Mouse (Mus musculus): ENCODE results near the gene Rcn3. TPM values are rescaled to one million over a fixed set of nuclear protein-coding genes. Genes with fewer than 3 reads are reported as not detected.
"Not testable (repeated sequence)": the region's sequence is repeated elsewhere in the genome, so short reads cannot be mapped to it uniquely, and the experiment has no call there.

Gene Rcn3
- total RNA-seq, 1 experiment: 137 TPM

GRCm38 (mm10) chr7:45117566-45117965 is 25.5 kb upstream of the Rcn3 start:
- no peak for TF ChIP-seq ZNF384 (IDR thresholded peaks at IDR 0.05; ENCODE audit: low read depth, low read length)
- Histone ChIP-seq H3K36me3 (ENCODE audit: control insufficient read depth, insufficient read depth, low read length, poor library complexity, severe bottlenecking) (peaks cover 29% of the 10 kb centered on the region), H3K27ac (ENCODE audit: insufficient read depth, low read depth, low read length, poor library complexity, severe bottlenecking) (no peak overlapping the region), H3K4me1 (ENCODE audit: control insufficient read depth in 2 of 2, insufficient read depth in 2 of 2, low read length in 2 of 2, poor library complexity in 1 of 2) (peaks cover 0 to 22% of the 10 kb centered on the region in 2 experiments; a peak in 2 of 4 replicates), H3K9ac (ENCODE audit: insufficient read depth, low read depth, low read length, poor library complexity, severe bottlenecking) (no peak overlapping the region), H3K4me3 (ENCODE audit: insufficient read depth in 1 of 2, low read depth in 1 of 2, low read length in 2 of 2, poor library complexity in 1 of 2, severe bottlenecking in 1 of 2) (no peak overlapping the region), H3K9me3 (ENCODE audit: control insufficient read depth, insufficient read depth, low read depth, low read length) (no peaks in the 10 kb centered on the region)
- in situ Hi-C loops (cut with MboI; ENCODE audit: low sequenced_read_pairs in 2 of 2, unreplicated experiment in 2 of 2): no loop called here
- no peak for DNase-seq (ENCODE audit: low read depth, low spot score)

- TF ChIP-seq ZC3H11A (IDR thresholded peaks at IDR 0.05; ENCODE audit: borderline replicate concordance, low read depth, low read length) (no peak), ZNF384 (IDR thresholded peaks at IDR 0.05; ENCODE audit: low read depth, low read length) (no peak), CHD2 (IDR thresholded peaks at IDR 0.05; ENCODE audit: low read depth, low read length) (no peak), MAFK (IDR thresholded peaks at IDR 0.05; ENCODE audit: insufficient read depth, low read depth, low read length) (no peak), HCFC1 (IDR thresholded peaks at IDR 0.05; ENCODE audit: borderline replicate concordance, insufficient read depth, low read length) (no peak)
- Histone ChIP-seq H3K9ac (ENCODE audit: insufficient read depth, low read depth, low read length, poor library complexity, severe bottlenecking) (no peak overlapping the region), H3K4me1 (ENCODE audit: control insufficient read depth in 2 of 2, insufficient read depth in 2 of 2, low read length in 2 of 2, poor library complexity in 1 of 2) (peaks cover 1 to 22% of the 10 kb centered on the region in 2 experiments; a peak in 2 of 4 replicates), H3K36me3 (ENCODE audit: control insufficient read depth, insufficient read depth, low read length, poor library complexity, severe bottlenecking) (peaks cover 2% of the 10 kb centered on the region; the same call in 1 of the 2 replicates), H3K27ac (ENCODE audit: insufficient read depth, low read depth, low read length, poor library complexity, severe bottlenecking) (no peak overlapping the region), H3K4me3 (ENCODE audit: insufficient read depth in 1 of 2, low read depth in 1 of 2, low read length in 2 of 2, poor library complexity in 1 of 2, severe bottlenecking in 1 of 2) (no peak overlapping the region), H3K9me3 (ENCODE audit: control insufficient read depth, insufficient read depth, low read depth, low read length) (no peaks in the 10 kb centered on the region)
- in situ Hi-C loops (cut with MboI; ENCODE audit: low sequenced_read_pairs in 2 of 2, unreplicated experiment in 2 of 2): no loop called here
- no peak for DNase-seq (ENCODE audit: low read depth, low spot score)
Observed at GRCm38 (mm10) chr7:45113476-45113875, 21.5 kb upstream of the Rcn3 start.

GRCm38 (mm10) chr7:45112529-45112928 is 20.5 kb upstream of the Rcn3 start:
- TF ChIP-seq MAFK (IDR thresholded peaks at IDR 0.05; ENCODE audit: insufficient read depth, low read depth, low read length) (no peak), ZNF384 (IDR thresholded peaks at IDR 0.05; ENCODE audit: low read depth, low read length) (no peak), CHD2 (IDR thresholded peaks at IDR 0.05; ENCODE audit: low read depth, low read length) (no peak), HCFC1 (IDR thresholded peaks at IDR 0.05; ENCODE audit: borderline replicate concordance, insufficient read depth, low read length) (no peak), ZC3H11A (IDR thresholded peaks at IDR 0.05; ENCODE audit: borderline replicate concordance, low read depth, low read length) (no peak)
- in situ Hi-C loops (cut with MboI; ENCODE audit: low sequenced_read_pairs in 2 of 2, unreplicated experiment in 2 of 2): no loop called here
- H3K27ac ChIP-seq (ENCODE audit: insufficient read depth, low read depth, low read length, poor library complexity, severe bottlenecking): peak overlapping the region; percentile 64
- peaks cover under 1% of the 10 kb centered on the region; the same call in 1 of the 2 replicates for H3K36me3 ChIP-seq (ENCODE audit: control insufficient read depth, insufficient read depth, low read length, poor library complexity, severe bottlenecking)
- peaks cover 1 to 20% of the 10 kb centered on the region in 2 experiments; a peak in 2 of 4 replicates for H3K4me1 ChIP-seq (ENCODE audit: control insufficient read depth in 2 of 2, insufficient read depth in 2 of 2, low read length in 2 of 2, poor library complexity in 1 of 2)
- H3K9ac ChIP-seq (ENCODE audit: insufficient read depth, low read depth, low read length, poor library complexity, severe bottlenecking): no peak overlapping the region
- no peaks in the 10 kb centered on the region for H3K9me3 ChIP-seq (ENCODE audit: control insufficient read depth, insufficient read depth, low read depth, low read length)
- DNase-seq (ENCODE audit: low read depth, low spot score): no peak
- H3K4me3 ChIP-seq (ENCODE audit: insufficient read depth in 1 of 2, low read depth in 1 of 2, low read length in 2 of 2, poor library complexity in 1 of 2, severe bottlenecking in 1 of 2): no peak overlapping the region

- H3K36me3 ChIP-seq (ENCODE audit: control insufficient read depth, insufficient read depth, low read length, poor library complexity, severe bottlenecking): no peaks in the 10 kb centered on the region
- H3K9me3 ChIP-seq (ENCODE audit: control insufficient read depth, insufficient read depth, low read depth, low read length): no peaks in the 10 kb centered on the region
- TF ChIP-seq ZC3H11A (IDR thresholded peaks at IDR 0.05; ENCODE audit: borderline replicate concordance, low read depth, low read length) (no peak), ZNF384 (IDR thresholded peaks at IDR 0.05; ENCODE audit: low read depth, low read length) (no peak), MAFK (IDR thresholded peaks at IDR 0.05; ENCODE audit: insufficient read depth, low read depth, low read length) (no peak)
- H3K4me1 ChIP-seq (ENCODE audit: control insufficient read depth in 2 of 2, insufficient read depth in 2 of 2, low read length in 2 of 2, poor library complexity in 1 of 2): peaks cover 1 to 22% of the 10 kb centered on the region in 2 experiments; a peak in 2 of 4 replicates
- no peak overlapping the region for H3K9ac ChIP-seq (ENCODE audit: insufficient read depth, low read depth, low read length, poor library complexity, severe bottlenecking)
- peak overlapping the region; percentile 64; the same call in 1 of the 2 replicates for H3K27ac ChIP-seq (ENCODE audit: insufficient read depth, low read depth, low read length, poor library complexity, severe bottlenecking)
- DNase-seq (ENCODE audit: low read depth, low spot score): peak; percentile 61
- H3K4me3 ChIP-seq (ENCODE audit: insufficient read depth in 1 of 2, low read depth in 1 of 2, low read length in 2 of 2, poor library complexity in 1 of 2, severe bottlenecking in 1 of 2): no peak overlapping the region
- in situ Hi-C loops (cut with MboI; ENCODE audit: low sequenced_read_pairs in 2 of 2, unreplicated experiment in 2 of 2): no loop called here
Observed at GRCm38 (mm10) chr7:45111940-45112339, 19.9 kb upstream of the Rcn3 start.

GRCm38 (mm10) chr7:45110089-45110488 is 18.1 kb upstream of the Rcn3 start:
- TF ChIP-seq ZNF384 (IDR thresholded peaks at IDR 0.05; ENCODE audit: low read depth, low read length) (0 out of 2 replicates have a peak, but pooled peaks have one; percentile 11), MAFK (IDR thresholded peaks at IDR 0.05; ENCODE audit: insufficient read depth, low read depth, low read length) (peak; percentile 84)
- H3K27ac ChIP-seq (ENCODE audit: insufficient read depth, low read depth, low read length, poor library complexity, severe bottlenecking); H3K9ac ChIP-seq (ENCODE audit: insufficient read depth, low read depth, low read length, poor library complexity, severe bottlenecking); DNase-seq (ENCODE audit: low read depth, low spot score); H3K36me3 ChIP-seq (ENCODE audit: control insufficient read depth, insufficient read depth, low read length, poor library complexity, severe bottlenecking); H3K4me3 ChIP-seq (ENCODE audit: insufficient read depth in 1 of 2, low read depth in 1 of 2, low read length in 2 of 2, poor library complexity in 1 of 2, severe bottlenecking in 1 of 2); H3K9me3 ChIP-seq (ENCODE audit: control insufficient read depth, insufficient read depth, low read depth, low read length); in situ Hi-C loops (cut with MboI; ENCODE audit: low sequenced_read_pairs in 2 of 2, unreplicated experiment in 2 of 2): not testable (repeated sequence)
- H3K4me1 ChIP-seq (ENCODE audit: control insufficient read depth in 2 of 2, insufficient read depth in 2 of 2, low read length in 2 of 2, poor library complexity in 1 of 2): peaks cover 4 to 28% of the 10 kb centered on the region in 2 experiments; a peak in 3 of 4 replicates
